Mouse (Mus musculus) megakaryocyte, embryonic 14.5 days (primary cell): ENCODE measurements at regions not wholly inside any gene's neighbourhood (a gene's known extent, or its start where the extent isn't known, plus 50 kb on each side); places are given as distances from the start of the nearest gene placed in this dataset.

Experiments used
- FLI1 ChIP-seq: IDR thresholded peaks from 2 replicates; pipeline ENCODE4 v1.6.1; 2012; ENCODE audit warnings: low read length, inconsistent platforms, mixed read lengths
- GATA1 ChIP-seq: IDR thresholded peaks from 3 replicates; pipeline ENCODE4 v1.6.1; 2012; ENCODE audit warnings: mixed read lengths, low read length, inconsistent platforms, borderline replicate concordance

DNA sequence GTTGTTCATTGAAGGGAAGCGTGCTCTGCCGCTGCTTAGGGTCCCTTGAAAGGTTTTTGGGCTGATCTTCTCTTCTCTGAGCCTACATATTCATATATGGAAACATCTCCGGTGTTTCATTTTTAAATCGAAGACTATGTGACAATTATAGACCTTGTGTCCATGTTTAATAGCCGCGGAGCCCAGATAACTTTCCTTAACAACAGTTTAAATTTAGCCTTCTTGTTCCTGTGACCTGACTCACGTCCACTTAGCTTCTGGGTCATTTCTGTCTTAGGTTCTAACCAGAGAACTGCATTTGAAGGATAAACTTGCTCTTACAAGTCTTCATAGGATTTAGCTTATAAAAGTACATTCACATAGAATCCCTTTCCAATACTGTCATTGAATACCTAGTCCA, 153.6 kb downstream of the Sptssa start:
- TF ChIP-seq FLI1 (no peak), GATA1 (no peak)
